In the genomic region with DNA sequence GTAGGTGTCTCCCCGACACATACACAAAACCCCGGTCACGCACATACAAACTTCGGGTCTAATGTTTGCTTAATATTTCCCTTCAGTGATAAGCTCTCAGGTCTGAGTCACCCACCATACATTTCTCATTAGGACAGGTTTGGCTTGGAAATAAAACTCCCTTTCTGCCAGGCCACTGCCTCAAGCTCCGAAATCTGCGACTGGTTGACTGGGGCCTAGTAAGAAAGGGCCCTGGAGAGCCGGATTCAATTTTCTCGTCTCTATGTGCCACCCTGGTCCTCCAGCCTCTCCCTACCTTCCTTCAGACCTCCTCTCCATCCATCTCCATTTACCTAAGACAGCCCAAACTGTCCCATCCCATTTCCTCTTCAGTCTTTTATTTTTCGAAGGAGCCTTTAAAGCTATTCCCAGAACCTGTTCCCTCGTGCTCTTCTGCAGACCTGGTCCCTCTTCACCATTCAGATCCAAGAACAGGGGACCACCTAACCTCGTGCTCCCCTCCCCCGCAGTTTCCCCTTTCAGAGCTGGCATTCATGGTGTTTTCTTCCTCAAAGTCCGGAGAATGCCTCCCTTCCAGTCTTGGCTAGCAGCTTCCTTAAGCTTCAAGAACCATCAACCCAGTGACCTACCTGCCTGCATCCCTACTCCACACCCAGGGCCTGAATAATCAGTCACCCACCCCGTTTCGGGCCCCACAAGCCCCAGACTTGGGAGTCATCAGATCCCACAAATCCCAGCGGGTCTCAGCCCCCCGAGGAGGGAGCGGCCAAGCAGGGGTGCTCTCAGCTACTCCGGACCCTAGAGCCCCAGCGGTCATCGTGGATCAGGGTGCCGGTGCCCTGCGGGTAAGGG, we compare ENCODE assay signal across 8 mouse cellular contexts. TPM values are rescaled to one million over a fixed set of nuclear protein-coding genes. Genes with fewer than 3 reads are reported as not detected.
DNase-seq lines count a peak whose midpoint lies in the region; ATAC-seq and TF ChIP-seq lines count a peak whose summit lies in the region.

No protein-coding gene starts in this region.

- H3K4me2 ChIP-seq in forebrain, embryonic 11.5 days (ENCODE audit: low read depth, low read length, severe bottlenecking): peak overlapping the region; percentile 84
- peak overlapping the region; percentile 80 for H3K4me2 ChIP-seq in limb, embryonic 12.5 days

- H3K9ac ChIP-seq in forebrain, embryonic 11.5 days (ENCODE audit: low read length): peak overlapping the region; percentile 83
- peak overlapping the region; percentile 96 for H3K9ac ChIP-seq in limb, embryonic 12.5 days (replicated peaks)

- ATAC-seq in forebrain, embryonic 11.5 days (replicated peaks; ENCODE audit: low FRiP score): no peak; the same call in none of the 2 replicates
- ATAC-seq in limb, embryonic 12.5 days (ENCODE audit: insufficient number of reproducible peaks, insufficient read depth, low FRiP score, low TSS enrichment, low read depth): peak; percentile 35; the same call in 1 of the 2 replicates

- peak overlapping the region; percentile 96 for H3K4me3 ChIP-seq in layer of hippocampus, adult 2 months
- H3K4me3 ChIP-seq in forebrain, embryonic 11.5 days (ENCODE audit: low read depth, low read length): peak overlapping the region; percentile 61
- H3K4me3 ChIP-seq in limb, embryonic 12.5 days (replicated peaks): peak overlapping the region; percentile 91

- H3K27me3 ChIP-seq in forebrain, embryonic 11.5 days (ENCODE audit: control insufficient read depth, insufficient read depth, low read length): no peaks in the 10 kb centered on the region
- H3K27me3 ChIP-seq in limb, embryonic 12.5 days: no peaks in the 10 kb centered on the region

- H3K27ac ChIP-seq in layer of hippocampus, adult 2 months: peak overlapping the region; percentile 99
- H3K27ac ChIP-seq in forebrain, embryonic 11.5 days (ENCODE audit: low read depth, low read length): peak overlapping the region; percentile 74
- peak overlapping the region; percentile 97 for H3K27ac ChIP-seq in limb, embryonic 12.5 days

- DNase-seq in layer of hippocampus, adult 2 months (ENCODE audit: low spot score in 2 of 2): no peak
- no peak for DNase-seq in layer of hippocampus, adult 11-12 months (ENCODE audit: low spot score)
- DNase-seq in brain, embryonic 14.5 days (ENCODE audit: low read depth): peak; percentile 70
- DNase-seq in forebrain, embryonic 11.5 days (ENCODE audit: low spot score): no peak
- DNase-seq in right cerebral cortex, postnatal 4 days: peak; percentile 42
- DNase-seq in testis, postnatal 14 days (ENCODE audit: low spot score): no peak
- no peak for DNase-seq in kidney, adult 8-10 months

- peaks cover 3% of the 10 kb centered on the region for H3K4me1 ChIP-seq in forebrain, embryonic 11.5 days (replicated peaks; ENCODE audit: control insufficient read depth, insufficient read depth, low read length)
- H3K4me1 ChIP-seq in limb, embryonic 12.5 days (replicated peaks): peaks cover 30% of the 10 kb centered on the region

- no peaks in the 10 kb centered on the region for H3K36me3 ChIP-seq in forebrain, embryonic 11.5 days (ENCODE audit: control insufficient read depth, insufficient read depth, low read length)
- H3K36me3 ChIP-seq in limb, embryonic 12.5 days: peaks cover 8% of the 10 kb centered on the region

- TF ChIP-seq CTCF in layer of hippocampus, adult 2 months (conservative IDR thresholded peaks at IDR 0.05): no peak
- TF ChIP-seq CTCF in brain, embryonic 14.5 days (IDR thresholded peaks at IDR 0.05; ENCODE audit: borderline replicate concordance, extremely low read depth, insufficient read depth, insufficient read length): no peak

- H3K9me3 ChIP-seq in forebrain, embryonic 11.5 days (ENCODE audit: control insufficient read depth, low read length): no peaks in the 10 kb centered on the region
- H3K9me3 ChIP-seq in limb, embryonic 12.5 days: no peaks in the 10 kb centered on the region

- no peak for TF ChIP-seq POLR2A in brain, embryonic 14.5 days (IDR thresholded peaks at IDR 0.05; ENCODE audit: borderline replicate concordance, extremely low read depth, insufficient read depth, insufficient read length, poor library complexity, severe bottlenecking)

- WGBS in forebrain, embryonic 11.5 days: 17% methylated on average over 23 of the region's 23 CpGs
- 10% methylated on average over 23 of the region's 23 CpGs for WGBS in limb, embryonic 12.5 days

RNA-seq across cellular contexts. Expression of a gene that starts 1.0 kb away (rescaled TPM):
- 1 to 10 TPM; 7.4 to 8.2 TPM for total RNA-seq in layer of hippocampus, adult 2 months (2021)
- polyA plus RNA-seq in brain, embryonic 14.5 days (2012; rRNA removed): 34.6 and 47.1 TPM in 2 replicates
- 34.7 and 35.8 TPM in 2 replicates for polyA plus RNA-seq in forebrain, embryonic 11.5 days (2014; fragmentation: Nextera tagmentation; extraction: Ambion mirVana)
- 56.4 and 68.6 TPM in 2 replicates for polyA plus RNA-seq in limb, embryonic 12.5 days (2016; fragmentation: Nextera tagmentation; extraction: Ambion mirVana)

RNA-seq across cellular contexts. Expression of a gene that starts 27.8 kb away (rescaled TPM):
- 100 to 1,000 TPM; 834 to 835 TPM for total RNA-seq in layer of hippocampus, adult 2 months (2021)
- 342 and 371 TPM in 2 replicates for polyA plus RNA-seq in brain, embryonic 14.5 days (2012; rRNA removed)
- 58.7 and 60.3 TPM in 2 replicates for polyA plus RNA-seq in forebrain, embryonic 11.5 days (2014; fragmentation: Nextera tagmentation; extraction: Ambion mirVana)
- polyA plus RNA-seq in limb, embryonic 12.5 days (2016; fragmentation: Nextera tagmentation; extraction: Ambion mirVana): 64.5 and 70.2 TPM in 2 replicates

Comparison
In these comparisons a context has a peak if more than half of its experiments do, and no peak if none do; other contexts are left out.
1. DNase-seq: peak in brain, embryonic 14.5 days (single experiment) and right cerebral cortex, postnatal 4 days (single experiment); none in layer of hippocampus, adult 2 months (0 of 2), layer of hippocampus, adult 11-12 months (single experiment), forebrain, embryonic 11.5 days (single experiment), testis, postnatal 14 days (single experiment) and kidney, adult 8-10 months (0 of 2).
2. Peak in every context shown above with its lines, with median percentiles within 50 percentile points of each other: H3K27ac ChIP-seq and H3K4me3 ChIP-seq.